Mouse (Mus musculus) CH12.LX (cell line): ENCODE measurements at regions not wholly inside any gene's neighbourhood (a gene's known extent, or its start where the extent isn't known, plus 50 kb on each side); places are given as distances from the start of the nearest gene placed in this dataset.

Experiments
- CTCF ChIP-seq, 2 experiments: IDR thresholded peaks in 1 of 2; conservative IDR thresholded peaks in 1 of 2; 2 replicates each; pipeline ENCODE4 v1.5.1; 2011 to 2012; ENCODE audit warnings: low read depth in 2 of 2, low read length in 2 of 2, improper control_type of control experiment in 1 of 2, inconsistent platforms in 1 of 2, mild to moderate bottlenecking in 1 of 2, moderate library complexity in 1 of 2
- E2F4 ChIP-seq: IDR thresholded peaks from 2 replicates; pipeline ENCODE4 v1.6.1; 2011; ENCODE audit warnings: low read depth, low read length, improper control_type of control experiment; ENCODE audit not compliant: insufficient replicate concordance
- ELF1 ChIP-seq: IDR thresholded peaks from 2 replicates; pipeline ENCODE4 v1.6.1; 2014; ENCODE audit warnings: low read depth, mild to moderate bottlenecking, inconsistent platforms, low read length, improper control_type of control experiment
- EP300 ChIP-seq: IDR thresholded peaks from 2 replicates; pipeline ENCODE4 v1.6.1; 2011; ENCODE audit warnings: low read length, improper control_type of control experiment
- JUND ChIP-seq: conservative IDR thresholded peaks from 2 replicates; pipeline ENCODE4 v1.6.1; 2011; ENCODE audit warnings: low read depth, low read length, improper control_type of control experiment
- KAT2A ChIP-seq: IDR thresholded peaks from 2 replicates; pipeline ENCODE4 v1.6.1; 2012; ENCODE audit warnings: low read length, improper control_type of control experiment, inconsistent platforms; ENCODE audit not compliant: insufficient replicate concordance
- MAX ChIP-seq: IDR thresholded peaks from 2 replicates; pipeline ENCODE4 v1.6.1; 2011; ENCODE audit warnings: low read length, improper control_type of control experiment
- MEF2A ChIP-seq: IDR thresholded peaks from 2 replicates; pipeline ENCODE4 v1.6.1; 2014; ENCODE audit warnings: low read depth, mild to moderate bottlenecking, inconsistent platforms, low read length, improper control_type of control experiment, borderline replicate concordance
- MXI1 ChIP-seq: IDR thresholded peaks from 2 replicates; pipeline ENCODE4 v1.6.1; 2011; ENCODE audit warnings: mild to moderate bottlenecking, low read depth, low read length, improper control_type of control experiment
- PAX5 ChIP-seq: IDR thresholded peaks from 2 replicates; pipeline ENCODE4 v1.6.1; 2012; ENCODE audit warnings: low read length, inconsistent platforms, mixed read lengths
- POLR2A ChIP-seq: IDR thresholded peaks from 2 replicates; pipeline ENCODE4 v1.6.1; 2011; ENCODE audit warnings: low read depth, mild to moderate bottlenecking, improper control_type of control experiment, low read length
- ZC3H11A ChIP-seq: IDR thresholded peaks from 2 replicates; pipeline ENCODE4 v1.6.1; 2012; ENCODE audit warnings: low read depth, mild to moderate bottlenecking, inconsistent platforms, low read length, improper control_type of control experiment
- ZKSCAN1 ChIP-seq: IDR thresholded peaks from 2 replicates; pipeline ENCODE4 v1.6.1; 2012; ENCODE audit warnings: low read depth, inconsistent platforms, low read length, improper control_type of control experiment, borderline replicate concordance

DNA sequence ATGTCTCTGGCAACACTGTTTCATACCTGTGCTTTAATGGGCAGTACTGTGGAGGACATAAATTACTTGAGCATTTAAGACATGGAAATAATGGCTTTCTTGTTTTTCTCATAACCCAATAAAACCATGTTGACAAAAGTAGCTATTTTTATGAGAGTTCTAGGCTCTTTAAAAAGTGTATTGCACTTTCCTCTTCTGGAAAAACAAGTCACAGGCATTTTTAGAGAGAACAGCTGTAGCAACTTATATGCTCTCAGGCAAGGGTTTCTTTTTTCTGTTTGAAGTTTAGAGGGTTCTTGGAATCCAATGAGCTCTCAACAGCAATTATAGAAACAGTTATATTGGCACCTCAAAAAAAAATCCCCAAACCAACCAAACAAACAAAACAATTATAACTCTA, 153.6 kb downstream of the Ackr3 start:
- TF ChIP-seq CTCF (conservative IDR thresholded peaks at IDR 0.05 in 1 of 2, IDR thresholded peaks at IDR 0.05 in 1 of 2; ENCODE audit: low read depth in 2 of 2, low read length in 2 of 2), result no peak
- TF ChIP-seq E2F4, result no peak
- no peak for TF ChIP-seq PAX5
- no peak for TF ChIP-seq MEF2A
- no peak for TF ChIP-seq ZKSCAN1
- no peak for TF ChIP-seq JUND
- no peak for TF ChIP-seq MXI1
- TF ChIP-seq POLR2A, result no peak
- TF ChIP-seq ZC3H11A, result no peak
- no peak for TF ChIP-seq KAT2A
- no peak for TF ChIP-seq MAX
- TF ChIP-seq EP300, result no peak
- no peak for TF ChIP-seq ELF1
